Mouse (Mus musculus) ES-E14 (cell line): ENCODE data around the gene Usp9y. TPM values are rescaled to one million over a fixed set of nuclear protein-coding genes. Genes with fewer than 3 reads are reported as not detected.
A peak's percentile ranks its signal among the peaks of the same experiment; 100 is the strongest.

Source experiments
- DNase-seq: peaks from one replicate; pipeline ENCODE4 v3.0.0-alpha.2; 2013; ENCODE audit warnings: low read depth, low spot score
- H3K27ac ChIP-seq: 2 replicates; pipeline ENCODE4 v1.5.1; 2012; ENCODE audit warnings: low read depth, mild to moderate bottlenecking, low read length, moderate library complexity, mixed read lengths; ENCODE audit not compliant: poor library complexity, insufficient read depth, severe bottlenecking
- H3K36me3 ChIP-seq: 2 replicates; pipeline ENCODE4 v1.6.1; 2012; ENCODE audit warnings: mild to moderate bottlenecking, low read length, moderate library complexity, mixed read lengths; ENCODE audit not compliant: control insufficient read depth, poor library complexity, insufficient read depth, severe bottlenecking
- H3K4me1 ChIP-seq, 2 experiments: fragments of 150-350 bp in 1 of 2; sonication (generic) in 1 of 2; 2 replicates each; pipeline ENCODE4 v1.6.1; 2012; ENCODE audit warnings: low read length in 2 of 2, mild to moderate bottlenecking in 1 of 2, mixed read lengths in 1 of 2; ENCODE audit not compliant: control insufficient read depth in 2 of 2, insufficient read depth in 2 of 2, poor library complexity in 1 of 2
- H3K4me3 ChIP-seq, 2 experiments: fragments of 150-350 bp in 1 of 2; sonication (generic) in 1 of 2; 2 replicates each; pipeline ENCODE4 v1.5.1; 2012; ENCODE audit warnings: low read length in 2 of 2, low read depth in 1 of 2, mild to moderate bottlenecking in 1 of 2, mixed read lengths in 1 of 2; ENCODE audit not compliant: insufficient read depth in 1 of 2, poor library complexity in 1 of 2, severe bottlenecking in 1 of 2
- H3K9ac ChIP-seq: 2 replicates; pipeline ENCODE4 v1.6.1; 2012; ENCODE audit warnings: low read depth, mild to moderate bottlenecking, low read length, mixed read lengths; ENCODE audit not compliant: poor library complexity, insufficient read depth, severe bottlenecking
- H3K9me3 ChIP-seq: fragments of 150-350 bp; sonication (generic); 2 replicates; pipeline ENCODE4 v1.6.1; 2012; ENCODE audit warnings: low read depth, mild to moderate bottlenecking, low read length; ENCODE audit not compliant: control insufficient read depth, insufficient read depth
- CHD2 ChIP-seq: IDR thresholded peaks from 2 replicates; pipeline ENCODE4 v1.6.1; 2014; ENCODE audit warnings: mild to moderate bottlenecking, low read depth, low read length, inconsistent platforms
- HCFC1 ChIP-seq: IDR thresholded peaks from 2 replicates; pipeline ENCODE4 v1.6.1; 2012; ENCODE audit warnings: low read length, inconsistent platforms, borderline replicate concordance; ENCODE audit not compliant: insufficient read depth
- MAFK ChIP-seq: IDR thresholded peaks from 2 replicates; pipeline ENCODE4 v1.6.1; 2014; ENCODE audit warnings: mild to moderate bottlenecking, low read depth, low read length, inconsistent platforms; ENCODE audit not compliant: insufficient read depth
- ZC3H11A ChIP-seq: IDR thresholded peaks from 2 replicates; pipeline ENCODE4 v1.6.1; 2012; ENCODE audit warnings: low read depth, mild to moderate bottlenecking, inconsistent platforms, low read length, borderline replicate concordance
- ZNF384 ChIP-seq: IDR thresholded peaks from 2 replicates; pipeline ENCODE4 v1.6.1; 2012; ENCODE audit warnings: low read depth, low read length, inconsistent platforms
- in situ Hi-C, 2 experiments: fragments of 600-800 bp; cut with MboI; formaldehyde crosslinking; loops; one replicate each; pipeline ENCODE4 v1.15.1; 2025; ENCODE audit warnings: low sequenced_read_pairs in 2 of 2, inconsistent platforms in 1 of 2; ENCODE audit not compliant: unreplicated experiment in 2 of 2
- total RNA-seq: library from RNA; depleted of rRNA; stranded (reverse); fragments of 300-350 nt; gene quantifications from 2 replicates; pipeline ENCODE4 v1.2.3, GENCODE M21; 2012; rRNA removed

Gene Usp9y
- total RNA-seq = 0.32 and 0.36 TPM in 2 replicates

DNA sequence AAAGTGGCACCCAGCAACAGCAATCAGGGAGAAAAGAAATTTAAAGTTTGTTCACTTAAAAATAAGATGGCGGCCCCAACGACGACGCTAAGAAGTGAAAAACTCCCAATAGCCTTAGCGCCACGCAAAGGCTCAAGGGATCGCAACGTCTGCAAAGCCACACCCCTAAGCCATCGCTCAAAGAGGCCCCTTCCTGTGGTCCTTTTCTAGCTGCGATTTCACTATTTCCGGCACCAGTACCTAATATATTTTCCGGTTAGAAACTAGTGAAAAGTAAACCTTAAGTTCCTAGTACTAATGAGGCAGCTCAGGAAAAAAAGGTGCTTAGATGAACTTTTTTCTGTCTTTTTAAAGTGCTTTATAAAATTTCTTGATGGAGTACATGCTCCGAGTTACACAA is at the start of gene Usp9y:
Usp9y (minus strand) TSS at position 101 of the 400 bp plus-strand sequence.
- in situ Hi-C loops = no loop called here
- Histone ChIP-seq H3K9me3 (no peaks in the 10 kb centered on the region), H3K9ac (no peak within 1 kb of the TSS), H3K4me3 (no peak within 1 kb of the TSS), H3K4me1 (no peaks in the 10 kb centered on the region), H3K27ac (no peak within 1 kb of the TSS), H3K36me3 (no peaks in the 10 kb centered on the region)
- no peak for DNase-seq
- no peak for TF ChIP-seq MAFK
- no peak for TF ChIP-seq ZNF384
- TF ChIP-seq ZC3H11A = no peak
- TF ChIP-seq HCFC1 = no peak
- TF ChIP-seq CHD2 = no peak

GRCm38 (mm10) chrY:1293708-1294107 is 165.9 kb downstream of the Usp9y start:
- Histone ChIP-seq H3K9me3 (no peaks in the 10 kb centered on the region), H3K4me3 (no peak overlapping the region), H3K9ac (no peak overlapping the region), H3K4me1 (no peaks in the 10 kb centered on the region), H3K36me3 (no peaks in the 10 kb centered on the region), H3K27ac (no peak overlapping the region)
- in situ Hi-C loops = no loop called here
- DNase-seq = no peak
- TF ChIP-seq MAFK (no peak), ZC3H11A (no peak), HCFC1 (no peak), ZNF384 (no peak), CHD2 (no peak)

GRCm38 (mm10) chrY:1286171-1286795 is 173.3 kb downstream of the Usp9y start, which contains the start of gene Ddx3y:
Gene Ddx3y, minus strand, starts transcription at chrY:1286629.
- Histone ChIP-seq H3K4me3 (peak within 1 kb of the TSS; percentile 71 to 93), H3K36me3 (no peaks in the 10 kb centered on the region), H3K4me1 (no peaks in the 10 kb centered on the region), H3K9me3 (no peaks in the 10 kb centered on the region), H3K27ac (0 out of 2 replicates have a peak within 1 kb of the TSS, but pooled peaks have one; percentile 36), H3K9ac (peak within 1 kb of the TSS; percentile 73)
- TF ChIP-seq MAFK (no peak), HCFC1 (no peak), CHD2 (no peak), ZC3H11A (no peak), ZNF384 (no peak)
- peak; percentile 36 for DNase-seq
- in situ Hi-C loops = no loop called here

GRCm38 (mm10) chrY:1285735-1286134 is 173.8 kb downstream of the Usp9y start:
- H3K4me3 ChIP-seq = peak overlapping the region; percentile 71 to 93
- DNase-seq = no peak

More at GRCm38 (mm10) chrY:1285735-1286134, 173.8 kb downstream of the Usp9y start:
- no peak overlapping the region for H3K27ac ChIP-seq
- no peaks in the 10 kb centered on the region for H3K36me3 ChIP-seq
- no peak for TF ChIP-seq HCFC1
- no peak for TF ChIP-seq ZC3H11A
- TF ChIP-seq ZNF384 = no peak
- no peak for TF ChIP-seq MAFK
- no peak for TF ChIP-seq CHD2
- no peaks in the 10 kb centered on the region for H3K4me1 ChIP-seq
- in situ Hi-C loops = no loop called here
- H3K9me3 ChIP-seq = no peaks in the 10 kb centered on the region
- H3K9ac ChIP-seq = peak overlapping the region; percentile 73

Other genes starting within 250 kb of the Usp9y start
- 32.2 and 33.9 TPM in 2 replicates for gene Uty, start 214.0 kb downstream of the Usp9y start, total RNA-seq
- 26.9 and 48.7 TPM in 2 replicates for gene Ddx3y, start 173.2 kb downstream of the Usp9y start, total RNA-seq